Mouse (Mus musculus) small intestine, adult 2 months (tissue): ENCODE data around the gene Ccdc155.

Experiments used
- CTCF ChIP-seq: fragments of 200-500 bp; IDR thresholded peaks from 2 replicates; pipeline ENCODE4 v1.5.1; 2012; ENCODE audit warnings: low read depth, mild to moderate bottlenecking, control low read depth, inconsistent platforms, low read length, moderate library complexity, mixed read lengths; ENCODE audit not compliant: insufficient replicate concordance, insufficient read length; ENCODE audit errors: extremely low read depth
- POLR2A ChIP-seq: fragments of 200-500 bp; IDR thresholded peaks from 2 replicates; pipeline ENCODE4 v1.6.1; 2012; ENCODE audit warnings: low read depth, mild to moderate bottlenecking, control low read depth, inconsistent platforms, low read length, moderate library complexity

GRCm38 (mm10) chr7:45147267-45147666 lies 57.4 kb downstream of the Ccdc155 start:
- TF ChIP-seq CTCF (no peak), POLR2A (no peak)
